In the genomic region with DNA sequence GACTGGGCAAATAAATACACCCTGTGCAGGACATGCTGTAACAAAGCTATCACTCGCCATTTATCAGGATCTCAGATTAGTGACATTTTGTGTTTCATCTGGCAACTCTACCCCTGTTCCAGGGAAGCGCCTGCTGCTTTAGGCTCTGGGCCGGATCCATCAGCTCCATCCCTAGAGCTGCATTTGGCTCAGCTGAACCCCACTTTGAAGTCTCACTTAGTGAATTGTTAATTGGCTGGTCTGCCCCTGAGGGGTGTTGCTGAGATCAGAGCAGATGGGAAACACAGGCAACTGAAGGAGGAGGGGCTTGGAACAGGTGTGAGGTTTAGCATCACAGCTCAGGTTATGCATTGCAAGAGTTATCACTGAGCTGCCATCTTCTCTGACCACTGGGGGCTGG, we compare ENCODE assay signal across 30 mouse cellular contexts. TPM values are rescaled to one million over a fixed set of nuclear protein-coding genes. Genes with fewer than 3 reads are reported as not detected.
A peak's percentile ranks its signal among the peaks of the same experiment; 100 is the strongest.
DNase-seq lines count a peak whose midpoint lies in the region; ATAC-seq and TF ChIP-seq lines count a peak whose summit lies in the region.
"Had no signal": no experiment of that assay in that cellular context is flagged by ENCODE, and none has a peak within 500 bp of the region (broad histone marks: within the 10 kb centered on the region; RNA-seq: fewer than 3 reads in every experiment).

No protein-coding gene starts in this region.

- no peak overlapping the region for H3K4me3 ChIP-seq in forebrain, embryonic 13.5 days
- no peak overlapping the region for H3K4me3 ChIP-seq in forebrain, embryonic 10.5 days
- H3K4me3 ChIP-seq in hindbrain, postnatal 0 days (ENCODE audit: low read length), result no peak overlapping the region
- H3K4me3 ChIP-seq in hindbrain, embryonic 13.5 days, result no peak overlapping the region
- no peak overlapping the region for H3K4me3 ChIP-seq in midbrain, embryonic 13.5 days (replicated peaks)
- H3K4me3 ChIP-seq in midbrain, embryonic 14.5 days (replicated peaks; ENCODE audit: low read depth, low read length), result no peak overlapping the region
- H3K4me3 ChIP-seq in forebrain, embryonic 16.5 days (replicated peaks; ENCODE audit: low read length), result no peak overlapping the region
- H3K4me3 ChIP-seq: embryonic facial prominence, embryonic 15.5 days; intestine, embryonic 15.5 days; myocyte; neural tube, embryonic 15.5 days; stomach, embryonic 15.5 days had no signal

- H3K9me3 ChIP-seq in forebrain, embryonic 13.5 days (replicated peaks), result no peaks in the 10 kb centered on the region
- H3K9me3 ChIP-seq in forebrain, embryonic 10.5 days, result 0 out of 2 replicates have a peak, but pooled peaks cover 3% of the 10 kb centered on the region
- H3K9me3 ChIP-seq in hindbrain, postnatal 0 days (ENCODE audit: low read length), result no peaks in the 10 kb centered on the region
- no peaks in the 10 kb centered on the region for H3K9me3 ChIP-seq in hindbrain, embryonic 13.5 days
- no peaks in the 10 kb centered on the region for H3K9me3 ChIP-seq in midbrain, embryonic 13.5 days
- no peaks in the 10 kb centered on the region for H3K9me3 ChIP-seq in midbrain, embryonic 14.5 days (ENCODE audit: control insufficient read depth, low read length)
- no peaks in the 10 kb centered on the region for H3K9me3 ChIP-seq in forebrain, embryonic 16.5 days (ENCODE audit: control insufficient read depth, low read length)
- H3K9me3 ChIP-seq: embryonic facial prominence, embryonic 15.5 days; intestine, embryonic 15.5 days; neural tube, embryonic 15.5 days; stomach, embryonic 15.5 days had no signal

- H3K4me1 ChIP-seq in forebrain, embryonic 13.5 days, result 0 out of 2 replicates have a peak, but pooled peaks cover 4% of the 10 kb centered on the region
- H3K4me1 ChIP-seq in forebrain, embryonic 10.5 days, result no peaks in the 10 kb centered on the region
- H3K4me1 ChIP-seq in hindbrain, postnatal 0 days (ENCODE audit: insufficient read depth, low read length), result no peaks in the 10 kb centered on the region
- no peaks in the 10 kb centered on the region for H3K4me1 ChIP-seq in hindbrain, embryonic 13.5 days (replicated peaks)
- no peaks in the 10 kb centered on the region for H3K4me1 ChIP-seq in midbrain, embryonic 13.5 days (replicated peaks)
- no peaks in the 10 kb centered on the region for H3K4me1 ChIP-seq in midbrain, embryonic 14.5 days (ENCODE audit: control insufficient read depth, insufficient read depth, low read length)
- H3K4me1 ChIP-seq in forebrain, embryonic 16.5 days (replicated peaks; ENCODE audit: control insufficient read depth, insufficient read depth, low read length), result peaks cover 4% of the 10 kb centered on the region; the same call in 1 of the 2 replicates
- H3K4me1 ChIP-seq: embryonic facial prominence, embryonic 15.5 days; intestine, embryonic 15.5 days; neural tube, embryonic 15.5 days had no signal

- no peak overlapping the region for H3K4me2 ChIP-seq in forebrain, embryonic 13.5 days
- no peak overlapping the region for H3K4me2 ChIP-seq in hindbrain, postnatal 0 days (ENCODE audit: low read depth, low read length)
- H3K4me2 ChIP-seq in hindbrain, embryonic 13.5 days, result no peak overlapping the region
- H3K4me2 ChIP-seq in midbrain, embryonic 13.5 days (replicated peaks), result no peak overlapping the region
- no peak overlapping the region for H3K4me2 ChIP-seq in midbrain, embryonic 14.5 days (ENCODE audit: low read length)
- no peak overlapping the region for H3K4me2 ChIP-seq in forebrain, embryonic 16.5 days (ENCODE audit: low read length)
- H3K4me2 ChIP-seq: embryonic facial prominence, embryonic 15.5 days; heart, embryonic 11.5 days; hindbrain, embryonic 14.5 days; intestine, embryonic 15.5 days; midbrain, embryonic 11.5 days; neural tube, embryonic 15.5 days; stomach, embryonic 15.5 days had no signal

- no peak overlapping the region for H3K27ac ChIP-seq in forebrain, embryonic 13.5 days
- no peak overlapping the region for H3K27ac ChIP-seq in forebrain, embryonic 10.5 days
- no peak overlapping the region for H3K27ac ChIP-seq in hindbrain, postnatal 0 days
- H3K27ac ChIP-seq in hindbrain, embryonic 13.5 days, result no peak overlapping the region
- H3K27ac ChIP-seq in midbrain, embryonic 13.5 days, result no peak overlapping the region
- H3K27ac ChIP-seq in midbrain, embryonic 14.5 days (replicated peaks; ENCODE audit: low read depth, low read length), result no peak overlapping the region
- no peak overlapping the region for H3K27ac ChIP-seq in forebrain, embryonic 16.5 days (ENCODE audit: low read length)
- H3K27ac ChIP-seq: embryonic facial prominence, embryonic 15.5 days; hindbrain, embryonic 14.5 days; intestine, embryonic 15.5 days; neural tube, embryonic 15.5 days; stomach, embryonic 15.5 days had no signal

- TF ChIP-seq CTCF in hindbrain, postnatal 0 days (IDR thresholded peaks at IDR 0.05; ENCODE audit: low read depth), result no peak

- no peaks in the 10 kb centered on the region for H3K27me3 ChIP-seq in forebrain, embryonic 13.5 days
- H3K27me3 ChIP-seq in forebrain, embryonic 10.5 days (ENCODE audit: poor library complexity, severe bottlenecking), result no peaks in the 10 kb centered on the region
- no peaks in the 10 kb centered on the region for H3K27me3 ChIP-seq in hindbrain, postnatal 0 days (ENCODE audit: insufficient read depth, low read length)
- H3K27me3 ChIP-seq in hindbrain, embryonic 13.5 days, result no peaks in the 10 kb centered on the region
- H3K27me3 ChIP-seq in midbrain, embryonic 13.5 days, result no peaks in the 10 kb centered on the region
- H3K27me3 ChIP-seq in midbrain, embryonic 14.5 days (ENCODE audit: control insufficient read depth, insufficient read depth, low read length), result no peaks in the 10 kb centered on the region
- no peaks in the 10 kb centered on the region for H3K27me3 ChIP-seq in forebrain, embryonic 16.5 days (replicated peaks; ENCODE audit: control insufficient read depth, insufficient read depth, low read length)
- H3K27me3 ChIP-seq: embryonic facial prominence, embryonic 15.5 days; intestine, embryonic 15.5 days; neural tube, embryonic 15.5 days; stomach, embryonic 15.5 days had no signal

- no peak for DNase-seq in forebrain, embryonic 10.5 days (ENCODE audit: extremely low spot score, low spot score)
- DNase-seq in hindbrain, postnatal 0 days (ENCODE audit: low spot score), result peak; percentile 26
- DNase-seq in midbrain, embryonic 14.5 days, result no peak
- no peak for DNase-seq in kidney, adult 9 months
- DNase-seq: adrenal gland, postnatal 25 days; cerebellum, adult 11 months; cerebellum, adult 9-11 months; embryo, embryonic 11 days; gastrocnemius, postnatal 10 days; heart, postnatal 14 days; kidney, adult 8-10 months; kidney, postnatal 14 days; lung, postnatal 10 days; right cerebral cortex, adult 18-20 months; thymus, postnatal 36 days had no signal

- no peaks in the 10 kb centered on the region for H3K36me3 ChIP-seq in forebrain, embryonic 13.5 days (ENCODE audit: poor library complexity, severe bottlenecking)
- no peaks in the 10 kb centered on the region for H3K36me3 ChIP-seq in forebrain, embryonic 10.5 days (replicated peaks)
- H3K36me3 ChIP-seq in hindbrain, postnatal 0 days (ENCODE audit: insufficient read depth, low read length), result no peaks in the 10 kb centered on the region
- H3K36me3 ChIP-seq in hindbrain, embryonic 13.5 days, result no peaks in the 10 kb centered on the region
- no peaks in the 10 kb centered on the region for H3K36me3 ChIP-seq in midbrain, embryonic 13.5 days
- H3K36me3 ChIP-seq in midbrain, embryonic 14.5 days (ENCODE audit: control insufficient read depth, insufficient read depth, low read length), result no peaks in the 10 kb centered on the region
- H3K36me3 ChIP-seq in forebrain, embryonic 16.5 days (ENCODE audit: control insufficient read depth, insufficient read depth), result no peaks in the 10 kb centered on the region
- H3K36me3 ChIP-seq: embryonic facial prominence, embryonic 15.5 days; intestine, embryonic 15.5 days; neural tube, embryonic 15.5 days; stomach, embryonic 15.5 days had no signal

- no peak overlapping the region for H3K9ac ChIP-seq in forebrain, embryonic 13.5 days
- H3K9ac ChIP-seq in hindbrain, postnatal 0 days (replicated peaks; ENCODE audit: low read length), result no peak overlapping the region
- no peak overlapping the region for H3K9ac ChIP-seq in hindbrain, embryonic 13.5 days
- H3K9ac ChIP-seq in midbrain, embryonic 13.5 days (replicated peaks), result no peak overlapping the region
- no peak overlapping the region for H3K9ac ChIP-seq in midbrain, embryonic 14.5 days (replicated peaks; ENCODE audit: low read length)
- H3K9ac ChIP-seq in forebrain, embryonic 16.5 days (replicated peaks; ENCODE audit: low read depth, low read length), result no peak overlapping the region
- H3K9ac ChIP-seq: embryonic facial prominence, embryonic 15.5 days; hindbrain, embryonic 14.5 days; intestine, embryonic 15.5 days; neural tube, embryonic 15.5 days; stomach, embryonic 15.5 days had no signal

- ATAC-seq in forebrain, embryonic 13.5 days, result peak; percentile 50; the same call in 1 of the 2 replicates
- ATAC-seq in hindbrain, postnatal 0 days, result peak; percentile 60
- ATAC-seq in hindbrain, embryonic 13.5 days (ENCODE audit: low FRiP score), result no peak
- ATAC-seq in midbrain, embryonic 13.5 days, result peak; percentile 34; the same call in 1 of the 2 replicates
- ATAC-seq in midbrain, embryonic 14.5 days (ENCODE audit: low FRiP score, low TSS enrichment), result no peak
- peak; percentile 58 for ATAC-seq in forebrain, embryonic 16.5 days
- ATAC-seq: intestine, embryonic 15.5 days had no signal

- 60% methylated on average over 3 of the region's 3 CpGs for WGBS in forebrain, embryonic 13.5 days
- 86% methylated on average over 3 of the region's 3 CpGs for WGBS in forebrain, embryonic 10.5 days
- WGBS in hindbrain, postnatal 0 days, result 53% methylated on average over 3 of the region's 3 CpGs
- WGBS in hindbrain, embryonic 13.5 days, result 71% methylated on average over 3 of the region's 3 CpGs
- WGBS in midbrain, embryonic 13.5 days, result 72% methylated on average over 3 of the region's 3 CpGs
- WGBS in midbrain, embryonic 14.5 days, result 61% methylated on average over 3 of the region's 3 CpGs
- 53% methylated on average over 3 of the region's 3 CpGs for WGBS in forebrain, embryonic 16.5 days

RNA-seq across cellular contexts. Expression of a gene that starts 15.9 kb away (rescaled TPM):
- polyA plus RNA-seq in forebrain, embryonic 13.5 days (2015; fragmentation: Nextera tagmentation; extraction: Ambion mirVana), result 3.5 and 4.4 TPM in 2 replicates
- 0.34 and 1.1 TPM in 2 replicates for polyA plus RNA-seq in forebrain, embryonic 10.5 days (2016; fragmentation: Nextera tagmentation; extraction: Ambion mirVana)
- total RNA-seq in hindbrain, postnatal 0 days (2014; rRNA removed), result 0.58 and 0.97 TPM in 2 replicates
- 0.52 and 0.63 TPM in 2 replicates for polyA plus RNA-seq in hindbrain, postnatal 0 days (2015; fragmentation: Nextera tagmentation; extraction: Ambion mirVana)
- polyA plus RNA-seq in hindbrain, embryonic 13.5 days (2015; fragmentation: Nextera tagmentation; extraction: Ambion mirVana), result 1.9 and 2.6 TPM in 2 replicates
- polyA plus RNA-seq in midbrain, embryonic 13.5 days (2015; fragmentation: Nextera tagmentation; extraction: Ambion mirVana), result 1.6 and 2.5 TPM in 2 replicates
- polyA plus RNA-seq in midbrain, embryonic 14.5 days (2014; fragmentation: Nextera tagmentation; extraction: Ambion mirVana), result 0.81 and 1.1 TPM in 2 replicates
- polyA plus RNA-seq in forebrain, embryonic 16.5 days (2015; fragmentation: Nextera tagmentation; extraction: Ambion mirVana), result 0.37 and 0.46 TPM in 2 replicates
- total RNA-seq: ES-E14; gastrocnemius, postnatal 10 days; granulocyte monocyte progenitor cell, adult 5-6 weeks had no signal
- polyA plus RNA-seq: liver, adult 2 months; myocyte had no signal

Comparison
In these comparisons a context has a peak if more than half of its experiments do, and no peak if none do; other contexts are left out.
1. ATAC-seq: peak in forebrain, embryonic 13.5 days (single experiment), hindbrain, postnatal 0 days (single experiment), midbrain, embryonic 13.5 days (single experiment) and forebrain, embryonic 16.5 days (single experiment); none in hindbrain, embryonic 13.5 days (single experiment) and midbrain, embryonic 14.5 days (single experiment).